Mouse (Mus musculus): Measurements from ENCODE around the gene Gsg1l.

Gene Gsg1l

DNA sequence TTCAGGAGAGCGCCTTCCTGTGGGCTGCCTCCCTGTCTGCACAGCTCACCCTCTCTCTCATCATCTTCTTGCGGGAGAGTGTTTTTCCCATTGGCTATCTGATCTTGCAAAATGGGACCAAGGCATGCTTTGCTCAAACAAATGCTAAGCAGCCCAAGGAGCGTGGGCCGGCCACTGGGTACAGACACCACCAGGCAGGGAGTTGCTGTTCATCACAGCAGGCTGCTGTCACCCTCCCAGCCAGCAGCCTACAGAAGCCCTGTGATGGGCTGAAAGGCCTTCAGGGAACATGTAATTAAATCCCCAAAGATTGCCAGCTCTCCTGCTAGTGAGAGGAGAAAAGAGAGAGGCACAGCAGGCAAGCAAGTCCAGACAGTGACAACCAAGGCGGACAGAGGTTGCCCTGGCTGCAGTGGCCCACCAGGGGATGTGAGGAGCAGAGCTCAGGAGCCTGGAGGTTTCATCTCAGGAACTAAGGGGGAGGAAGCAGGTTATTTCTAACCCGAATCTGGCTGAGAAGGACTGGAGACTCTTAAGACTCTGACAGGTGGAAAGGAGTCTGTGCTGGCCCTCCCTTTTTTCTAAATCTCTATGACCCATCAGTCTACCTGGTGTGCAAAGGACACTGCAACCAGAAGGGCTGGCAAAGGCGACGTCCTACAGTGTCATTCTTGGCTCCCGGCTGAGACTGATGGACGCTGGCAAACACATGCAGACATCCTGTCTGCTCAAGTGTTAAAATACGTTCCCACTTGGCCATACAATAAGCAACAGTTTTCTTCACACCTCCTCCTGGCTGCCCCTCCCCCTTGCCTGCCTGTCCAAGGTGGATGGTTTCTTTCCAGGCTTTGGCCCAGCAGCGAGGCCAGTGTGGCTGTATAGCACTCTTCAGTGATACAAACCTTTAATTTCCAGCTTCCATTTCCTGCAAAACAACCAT lies 98.0 kb downstream of the Gsg1l start:
- DNase-seq (ENCODE audit: low spot score in 2 of 2): peak in 1 of 2 experiments; percentile 40

DNA sequence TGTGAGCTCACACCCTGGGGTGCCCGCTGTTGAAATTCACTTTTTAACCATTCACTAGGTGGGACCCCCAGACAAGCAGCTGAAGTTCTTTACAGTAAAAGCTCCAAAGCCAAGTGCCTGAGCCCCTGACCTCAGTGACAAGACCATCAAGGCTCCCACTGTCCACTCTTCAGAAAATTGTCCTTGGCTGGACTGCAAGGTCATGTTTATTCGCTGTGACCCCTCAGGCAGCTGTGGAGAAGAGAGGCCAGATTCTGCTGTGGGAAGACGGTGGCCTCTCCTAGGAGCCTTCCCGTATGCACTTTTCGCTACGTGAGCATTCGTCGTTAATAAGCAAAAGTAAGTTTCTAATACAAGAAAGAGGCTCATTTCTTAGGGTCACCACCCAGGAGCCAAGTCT lies 102.6 kb downstream of the Gsg1l start:
- DNase-seq (ENCODE audit: low spot score in 2 of 2): no peak

DNA sequence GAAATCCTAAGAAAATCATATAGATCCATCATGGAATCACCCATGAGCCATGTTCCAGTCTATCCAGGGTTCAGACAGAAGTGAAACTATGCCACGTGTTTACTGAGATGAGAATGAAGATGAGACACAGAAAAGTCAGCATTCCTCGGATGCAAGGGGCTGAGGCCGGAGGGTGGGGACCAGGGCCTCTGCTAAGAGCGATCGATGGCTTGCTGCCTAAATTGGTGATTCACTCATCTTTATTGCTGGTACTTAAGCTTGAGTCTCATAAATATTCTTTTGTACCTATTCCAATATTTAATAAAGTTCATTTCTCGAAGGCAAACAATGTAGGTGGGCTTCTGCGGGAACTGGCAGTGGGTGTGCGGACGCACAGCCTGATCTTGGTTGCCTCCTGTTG lies 105.5 kb downstream of the Gsg1l start:
- no peak for DNase-seq (ENCODE audit: low spot score in 2 of 2)

DNA sequence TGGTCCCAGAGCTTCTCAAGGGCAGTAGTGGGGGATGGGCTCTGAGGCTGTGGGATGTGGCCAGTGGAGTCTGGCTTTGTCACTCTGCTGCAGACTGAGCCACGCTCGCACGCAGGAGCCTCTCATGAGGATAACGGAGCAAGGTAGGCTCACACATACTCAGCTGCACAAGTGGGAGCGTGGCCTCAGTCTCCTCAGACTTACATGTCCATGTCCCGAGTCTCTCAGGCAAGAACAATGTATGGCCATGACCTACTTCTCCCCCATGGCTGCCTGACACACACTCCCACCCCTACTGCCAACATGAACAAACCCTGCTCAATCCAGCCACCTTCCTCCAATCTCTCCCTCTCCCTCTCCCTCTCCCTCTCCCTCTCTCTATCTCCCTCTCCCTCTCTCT lies 106.8 kb downstream of the Gsg1l start:
- no peak for DNase-seq (ENCODE audit: low spot score in 2 of 2)

DNA sequence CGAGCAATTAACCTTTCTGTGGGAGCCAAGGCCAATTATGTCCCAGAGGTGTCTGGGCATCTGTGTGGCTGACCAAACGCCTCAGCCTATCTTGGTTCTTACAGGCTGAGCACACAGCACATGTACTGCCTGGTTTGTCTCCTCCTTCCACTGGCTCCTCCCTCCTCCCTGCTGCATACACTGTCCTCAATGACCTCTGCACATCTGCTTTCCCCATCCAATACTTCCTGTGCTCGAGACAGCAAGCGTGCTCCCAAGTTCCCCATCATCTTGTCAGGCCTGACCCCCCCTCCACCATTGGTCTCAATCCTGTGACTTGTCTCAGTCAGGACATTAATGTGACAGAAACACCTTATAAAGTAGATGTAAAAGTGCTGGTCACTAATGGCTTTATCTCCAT lies 108.3 kb downstream of the Gsg1l start:
- no peak for DNase-seq (ENCODE audit: low spot score in 2 of 2)

DNA sequence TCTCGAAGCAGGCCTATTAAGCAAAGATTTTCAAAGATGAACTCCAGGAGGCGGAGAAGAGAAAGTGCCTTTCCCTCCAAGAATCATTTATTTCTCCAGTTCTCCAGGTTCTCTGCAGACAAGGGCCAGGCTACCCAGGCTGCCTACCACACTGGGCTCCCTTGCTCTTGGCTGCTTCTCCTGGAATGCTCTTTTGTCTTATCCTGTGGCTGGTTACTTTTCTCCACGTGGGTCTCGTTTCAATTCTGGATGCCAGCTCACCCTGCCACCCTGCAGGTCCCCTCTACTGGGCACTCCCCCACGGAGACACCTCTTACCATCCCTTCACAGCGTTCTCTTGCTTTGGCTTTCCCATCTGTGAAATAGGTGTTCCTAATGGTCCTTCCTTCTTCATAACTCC lies 109.4 kb downstream of the Gsg1l start:
- DNase-seq (ENCODE audit: low spot score in 2 of 2): no peak

DNA sequence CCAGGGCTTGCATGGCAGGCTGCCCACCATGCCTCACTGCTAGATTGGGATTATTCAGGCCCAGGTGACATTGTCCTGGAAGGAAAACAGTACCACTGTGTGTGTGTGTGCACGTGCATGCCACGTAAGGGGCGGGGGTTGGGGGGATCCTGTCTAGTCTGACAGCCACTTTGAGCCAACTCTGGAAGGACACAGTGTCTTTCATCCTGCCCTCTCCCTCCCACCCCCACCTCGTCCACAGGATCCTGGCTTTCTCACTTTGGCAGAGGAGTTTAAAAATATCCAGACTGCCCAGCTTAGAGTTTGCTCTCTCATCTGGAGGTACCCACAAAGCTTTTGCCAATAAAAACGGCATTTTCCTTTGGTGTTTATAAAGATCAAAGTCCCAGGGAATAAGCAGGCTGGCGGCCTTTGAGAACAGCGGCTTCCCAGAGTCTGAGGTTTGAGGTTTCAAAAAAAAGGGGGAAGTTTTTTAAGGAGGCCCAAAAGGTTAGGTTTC lies 110.0 kb downstream of the Gsg1l start:
- no peak for DNase-seq (ENCODE audit: low spot score in 2 of 2)

DNA sequence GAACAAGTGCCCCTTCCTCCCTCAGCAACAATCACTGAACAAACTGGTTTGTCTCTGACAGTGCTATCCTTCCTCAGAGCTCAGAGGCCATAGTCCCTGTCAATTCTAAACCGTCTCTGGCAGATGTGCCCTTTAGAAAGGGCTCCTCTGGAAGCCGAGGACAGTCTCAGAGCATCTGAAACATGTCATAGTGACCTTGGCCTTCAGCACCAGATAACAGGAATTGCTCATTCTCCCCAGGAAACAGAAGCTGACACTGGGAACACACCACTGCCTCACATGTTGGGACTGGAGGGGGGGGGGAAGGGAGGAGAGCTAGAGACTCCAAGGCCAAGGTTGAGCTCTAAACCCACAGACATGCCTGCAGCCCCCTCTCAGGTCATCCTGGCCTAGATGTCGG lies 113.1 kb downstream of the Gsg1l start:
- DNase-seq (ENCODE audit: low spot score in 2 of 2): no peak

DNA sequence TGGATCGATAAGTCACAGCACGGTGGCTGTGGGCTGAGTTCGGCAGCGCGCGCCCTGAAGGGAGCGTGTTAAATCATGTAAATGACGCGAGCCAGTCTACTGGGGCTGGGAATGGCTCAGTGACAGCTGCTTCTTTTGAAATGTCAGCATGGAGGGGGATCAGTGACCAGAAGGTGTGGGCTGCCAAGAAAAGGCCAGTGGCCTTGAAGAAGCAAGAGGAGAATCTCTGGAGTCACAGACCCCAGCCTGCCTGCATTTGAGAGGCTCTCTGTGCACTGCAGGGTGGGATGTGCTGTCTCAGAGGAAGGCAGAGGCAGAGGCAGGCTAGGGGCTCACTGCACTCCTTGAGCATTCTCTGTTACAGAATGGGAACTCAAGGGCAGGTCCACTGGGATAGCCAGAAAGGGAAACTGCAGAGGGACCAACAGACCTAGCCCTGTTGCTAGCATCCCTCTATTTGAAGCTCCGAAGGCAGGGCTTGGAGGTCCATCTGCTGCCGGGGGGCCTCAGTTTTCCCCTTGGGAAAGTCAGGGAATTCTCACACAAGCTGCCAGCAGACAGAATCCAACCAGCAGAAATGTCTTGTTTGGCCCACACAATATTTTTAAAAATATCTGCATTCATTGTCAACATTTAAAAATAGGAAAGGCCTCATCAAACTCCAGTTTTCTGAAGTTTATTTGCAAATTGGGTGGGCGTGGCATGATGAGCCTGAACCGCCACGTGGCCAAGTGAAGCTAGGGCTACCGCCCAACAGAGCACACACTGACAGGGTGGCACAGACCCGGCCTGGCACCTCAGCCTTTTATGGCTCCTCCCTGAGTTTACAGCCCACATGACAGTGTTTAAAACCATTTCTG lies 115.6 kb downstream of the Gsg1l start:
- DNase-seq (ENCODE audit: low spot score in 2 of 2): no peak

DNA sequence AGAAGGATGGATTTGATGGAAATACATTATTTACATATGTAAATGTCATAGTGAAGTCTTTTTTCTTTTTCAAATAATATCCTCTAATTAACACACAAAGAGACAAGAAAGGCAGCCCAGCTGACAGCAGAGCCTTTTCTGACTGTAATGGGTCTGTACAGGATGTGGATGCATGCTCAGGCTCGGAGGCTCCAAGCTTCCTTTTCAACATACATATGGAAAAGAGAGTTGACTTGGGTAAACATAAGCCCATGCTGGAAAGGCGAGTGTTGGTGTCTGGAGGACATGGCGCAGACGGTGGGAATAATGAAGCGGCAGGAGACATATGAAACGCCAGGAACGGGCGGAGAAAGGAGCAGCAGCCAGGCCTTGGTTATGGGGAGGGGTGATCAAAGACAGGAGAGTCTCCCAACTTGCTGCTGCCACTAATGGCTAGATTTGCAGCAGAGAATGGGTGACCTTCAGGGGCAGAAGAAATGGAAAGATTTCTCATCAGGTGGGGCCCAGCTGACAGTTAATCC lies 118.1 kb downstream of the Gsg1l start:
- DNase-seq (ENCODE audit: low spot score in 2 of 2): no peak

DNA sequence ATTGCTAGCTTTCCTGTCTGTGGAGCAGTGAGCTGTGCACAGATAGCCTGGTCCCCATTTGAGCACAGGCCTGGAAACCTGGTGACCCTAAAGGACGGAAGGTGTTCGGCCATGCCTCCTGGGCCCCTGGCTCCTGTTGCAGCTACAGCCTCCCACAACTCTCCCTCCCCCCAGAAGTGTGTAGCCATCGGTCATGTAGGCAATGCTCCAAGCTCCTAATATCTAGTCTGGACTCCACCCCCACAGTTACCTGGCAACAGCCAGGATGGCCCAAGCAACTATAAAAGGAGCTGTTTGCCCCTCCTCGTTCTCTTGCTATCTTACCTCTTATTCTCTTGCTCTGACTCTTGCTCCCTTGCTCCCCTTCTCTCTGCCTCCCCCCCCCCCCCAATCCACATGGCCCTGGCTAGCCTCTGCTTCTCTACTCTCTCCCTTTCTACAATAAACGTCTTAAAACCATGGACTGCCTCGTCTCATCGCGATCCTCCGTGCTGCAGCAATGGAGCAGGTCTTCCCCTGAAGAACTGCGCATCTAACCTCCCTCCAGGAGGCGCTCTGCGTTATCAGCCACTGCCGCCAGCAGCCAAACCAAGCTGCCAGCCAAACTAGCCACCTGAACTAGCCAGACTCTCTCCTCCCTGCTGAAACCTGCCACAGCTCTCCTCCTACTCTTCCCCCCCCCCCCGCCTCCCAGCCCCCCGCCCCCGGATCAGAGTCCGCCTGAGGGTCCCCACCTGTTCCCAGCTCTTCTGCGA lies 122.7 kb downstream of the Gsg1l start:
- no peak for DNase-seq (ENCODE audit: low spot score in 2 of 2)

DNA sequence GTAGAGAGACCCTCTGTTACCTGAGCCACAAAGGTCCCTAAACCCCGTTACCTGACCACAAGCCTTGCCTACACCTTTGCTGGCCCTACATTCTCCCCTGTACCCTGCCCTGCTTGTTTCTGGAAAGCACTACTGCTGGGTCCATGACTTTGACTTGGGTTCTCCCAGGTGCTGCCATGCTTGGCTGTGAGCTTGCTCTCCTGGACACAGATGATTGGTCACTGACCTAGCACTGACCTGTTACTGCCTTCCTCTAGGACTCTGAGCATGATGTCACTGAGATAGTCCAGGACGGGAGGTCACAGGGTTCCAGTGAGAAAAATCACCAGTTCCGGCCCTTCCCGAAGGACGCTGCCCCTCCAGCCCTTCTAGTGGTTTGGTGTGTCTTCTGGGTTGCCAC lies 123.4 kb downstream of the Gsg1l start:
- DNase-seq (ENCODE audit: low spot score in 2 of 2): no peak

DNA sequence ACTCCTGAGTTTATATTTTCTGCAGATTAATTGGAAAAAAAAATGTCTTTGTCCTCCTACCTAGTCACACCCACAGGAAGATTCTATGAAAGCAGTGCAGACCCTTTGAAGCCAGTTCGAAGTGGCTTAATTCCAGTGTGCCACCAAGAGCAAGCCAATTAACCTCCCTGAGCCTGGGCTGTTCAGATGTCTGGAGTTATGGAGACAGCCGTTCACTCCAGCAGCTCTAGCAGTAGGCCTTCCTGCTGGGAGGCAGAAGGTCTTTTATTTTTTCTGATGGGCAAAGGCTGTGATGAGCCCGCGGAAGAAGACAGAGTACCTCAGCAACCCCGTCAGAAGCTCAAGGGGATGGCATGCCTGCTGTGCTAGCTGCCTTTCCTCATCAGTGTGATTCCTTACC lies 127.2 kb downstream of the Gsg1l start:
- no peak for DNase-seq (ENCODE audit: low spot score in 2 of 2)

DNA sequence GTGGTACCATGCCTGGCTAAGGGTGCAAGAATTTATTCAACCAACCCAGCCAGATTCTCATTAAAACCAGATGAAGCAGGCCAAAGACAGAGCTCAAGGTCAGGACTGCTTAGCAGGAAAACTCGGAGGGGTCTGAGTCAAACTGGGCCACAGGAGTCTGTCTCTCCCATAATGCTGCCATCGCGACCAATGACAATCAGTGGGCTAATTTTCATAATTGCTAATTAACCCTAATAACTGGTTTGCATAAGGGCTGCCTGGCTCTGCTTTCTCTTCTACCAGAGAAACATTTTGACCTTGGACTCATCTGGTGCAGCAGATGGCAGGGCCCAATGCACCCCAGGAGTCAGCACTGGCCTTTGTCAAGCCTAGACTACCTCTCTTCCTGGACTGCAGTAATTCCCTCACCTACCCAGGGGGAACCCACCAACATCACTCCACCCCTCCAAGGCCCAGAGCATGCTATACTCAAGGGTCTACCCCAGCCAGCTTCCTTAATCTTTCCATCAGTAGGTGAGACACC lies 127.8 kb downstream of the Gsg1l start:
- DNase-seq (ENCODE audit: low spot score in 2 of 2): no peak

DNA sequence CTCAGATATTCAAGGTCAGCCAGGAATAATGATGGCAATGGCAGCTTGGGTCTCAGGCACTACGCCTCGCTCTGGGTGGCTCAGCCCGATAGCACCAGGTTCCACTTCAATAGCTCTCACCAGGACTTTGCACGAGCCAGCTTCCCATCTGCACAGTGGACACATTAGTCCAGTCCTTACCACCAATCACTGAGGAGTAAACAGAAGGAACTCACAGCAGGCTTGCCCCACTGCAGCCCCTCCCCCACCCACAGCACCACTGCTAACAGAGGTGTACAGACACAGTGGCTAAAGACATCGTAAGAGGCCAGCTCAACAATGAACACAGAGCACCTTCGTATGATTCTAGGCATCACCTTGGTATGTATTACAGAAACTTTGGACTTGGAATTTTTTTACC lies 128.4 kb downstream of the Gsg1l start:
- DNase-seq (ENCODE audit: low spot score in 2 of 2): no peak

DNA sequence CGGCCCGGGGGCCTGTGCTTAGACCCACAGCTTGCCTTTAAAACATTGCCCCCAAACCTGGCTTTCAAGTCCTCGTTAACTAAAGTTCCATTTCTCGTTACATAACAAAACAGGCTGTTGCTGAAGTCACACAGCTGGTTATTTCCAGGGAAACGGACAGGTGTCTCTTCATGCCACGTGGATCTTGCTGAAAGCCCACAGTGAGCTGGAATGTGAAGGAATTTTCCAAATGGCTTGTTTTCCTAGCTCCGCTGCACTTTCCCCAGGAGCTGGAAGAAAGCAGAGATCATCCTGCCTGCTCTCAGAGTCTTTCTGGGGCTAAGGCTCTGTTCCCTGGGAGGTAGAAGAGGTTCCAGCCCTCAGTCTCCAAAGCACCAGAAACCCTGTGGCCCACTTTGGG lies 130.3 kb downstream of the Gsg1l start:
- DNase-seq (ENCODE audit: low spot score in 2 of 2): no peak

DNA sequence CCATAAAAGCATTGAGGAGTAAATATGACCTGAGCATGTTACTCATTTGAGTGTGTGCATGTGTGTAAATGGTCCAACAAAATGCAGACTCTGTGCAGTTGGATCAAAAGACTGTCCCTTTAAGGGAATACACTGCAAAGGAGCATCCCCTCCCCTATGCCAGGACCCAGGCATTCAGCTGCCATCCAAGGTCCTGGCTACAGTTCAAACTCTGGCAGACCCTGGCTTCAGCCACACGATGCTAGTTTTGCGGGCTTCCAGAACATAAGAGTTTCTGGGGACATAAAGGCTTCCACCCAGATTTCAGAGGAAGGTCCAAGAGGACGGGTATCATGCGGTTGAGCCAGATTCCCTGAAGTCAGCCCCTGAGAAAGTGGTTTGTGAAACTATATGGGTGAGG lies 133.2 kb downstream of the Gsg1l start:
- DNase-seq (ENCODE audit: low spot score in 2 of 2): no peak

DNA sequence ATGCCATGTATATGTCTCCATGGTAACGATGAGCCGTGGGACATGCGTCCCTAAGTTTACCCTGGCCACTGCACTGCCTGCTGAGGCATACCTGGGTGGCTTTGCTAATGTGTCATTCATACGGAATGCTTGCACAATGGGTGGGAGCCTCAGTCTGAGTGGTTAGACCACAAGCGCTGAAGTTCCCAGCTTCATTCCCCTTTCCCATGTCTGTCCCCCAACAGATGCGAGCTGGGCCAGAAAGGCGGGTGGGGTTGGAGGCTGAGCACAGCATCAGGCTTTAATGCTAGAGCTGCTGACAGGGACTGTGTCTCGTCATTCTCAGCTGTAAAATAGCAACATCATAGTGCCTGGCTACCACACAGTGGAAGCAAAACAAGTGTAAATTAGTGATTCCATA lies 136.3 kb downstream of the Gsg1l start:
- no peak for DNase-seq (ENCODE audit: low spot score in 2 of 2)

DNA sequence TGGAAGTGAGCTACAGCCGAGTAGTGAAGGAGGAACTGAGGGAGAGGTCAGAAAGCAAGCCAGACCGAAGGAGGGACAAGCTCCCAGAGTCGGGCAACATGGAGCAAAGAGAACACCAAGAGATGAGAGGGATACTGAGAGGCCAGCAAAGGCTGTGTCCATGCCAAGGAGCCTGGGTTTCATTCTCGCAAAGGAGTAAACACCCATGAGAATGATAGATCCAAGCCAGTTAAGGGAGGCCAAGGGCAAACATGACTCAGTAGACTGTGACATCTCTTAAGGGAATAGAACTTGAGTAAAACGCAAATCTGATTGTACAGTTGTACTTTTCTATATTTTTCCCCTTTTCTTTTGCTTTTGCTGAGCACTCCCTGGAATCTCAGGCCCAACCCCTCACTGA lies 137.6 kb downstream of the Gsg1l start:
- no peak for DNase-seq (ENCODE audit: low spot score in 2 of 2)

DNA sequence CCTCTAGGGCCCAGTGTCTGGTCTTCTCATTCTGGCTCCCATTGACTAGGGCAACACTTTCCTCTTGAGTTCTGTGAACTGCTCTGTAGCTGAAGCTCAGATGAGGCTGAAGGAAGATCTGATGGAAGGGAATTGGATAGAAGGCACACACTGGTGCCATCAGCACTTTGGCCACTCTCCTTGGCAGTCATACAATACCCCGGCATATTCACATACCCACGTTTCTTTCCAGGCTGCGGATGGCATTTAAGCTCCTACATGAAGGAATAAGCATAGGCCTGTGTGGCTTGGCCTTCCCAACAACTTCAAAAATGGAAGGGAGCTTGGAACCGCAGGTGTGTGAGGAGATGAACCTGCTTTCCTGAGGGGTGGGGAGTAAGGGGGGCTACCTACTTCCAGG lies 138.7 kb downstream of the Gsg1l start:
- DNase-seq (ENCODE audit: low spot score in 2 of 2): no peak

DNA sequence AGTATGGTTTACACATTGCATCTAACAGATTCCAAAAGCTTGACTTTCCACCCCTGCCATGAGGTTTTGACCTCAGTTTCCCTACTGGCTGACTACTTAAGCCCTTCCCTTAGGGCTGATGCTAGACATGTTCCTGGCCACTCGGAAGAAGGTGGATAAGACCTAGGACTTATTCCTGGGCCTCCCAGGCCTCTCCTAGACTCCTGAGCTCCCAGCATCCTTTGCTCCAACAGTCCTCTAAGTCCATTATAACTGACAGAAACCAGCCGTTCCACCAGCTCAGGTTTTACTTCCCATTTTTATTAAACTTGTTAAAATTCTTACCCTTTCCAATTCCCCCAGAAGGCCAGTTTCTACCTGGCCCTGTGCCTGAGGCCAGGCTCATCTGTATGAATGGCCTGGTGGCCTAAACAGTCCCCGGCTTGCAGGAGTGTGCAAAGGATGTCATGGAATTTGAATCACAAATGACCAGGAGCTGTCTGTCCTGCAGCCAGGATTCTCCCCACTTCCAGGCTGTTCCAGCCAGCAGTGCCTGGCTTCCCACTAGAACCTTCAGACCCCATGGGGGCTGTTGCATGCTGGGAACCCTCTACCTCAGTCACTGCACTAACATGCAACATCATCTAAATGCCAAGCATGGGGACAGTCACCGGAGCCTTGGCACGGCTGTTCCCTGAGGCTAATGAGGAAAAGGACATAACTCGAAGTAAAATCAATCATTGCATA lies 139.7 kb downstream of the Gsg1l start:
- DNase-seq (ENCODE audit: low spot score in 2 of 2): no peak
